Mouse (Mus musculus): Measurements from ENCODE around the gene Sufu. TPM values are rescaled to one million over a fixed set of nuclear protein-coding genes. Genes with fewer than 3 reads are reported as not detected.
A peak's percentile ranks its signal among the peaks of the same experiment; 100 is the strongest.

Gene Sufu
- total RNA-seq, 1 experiment from 2014 or later = 5.5 TPM

DNA sequence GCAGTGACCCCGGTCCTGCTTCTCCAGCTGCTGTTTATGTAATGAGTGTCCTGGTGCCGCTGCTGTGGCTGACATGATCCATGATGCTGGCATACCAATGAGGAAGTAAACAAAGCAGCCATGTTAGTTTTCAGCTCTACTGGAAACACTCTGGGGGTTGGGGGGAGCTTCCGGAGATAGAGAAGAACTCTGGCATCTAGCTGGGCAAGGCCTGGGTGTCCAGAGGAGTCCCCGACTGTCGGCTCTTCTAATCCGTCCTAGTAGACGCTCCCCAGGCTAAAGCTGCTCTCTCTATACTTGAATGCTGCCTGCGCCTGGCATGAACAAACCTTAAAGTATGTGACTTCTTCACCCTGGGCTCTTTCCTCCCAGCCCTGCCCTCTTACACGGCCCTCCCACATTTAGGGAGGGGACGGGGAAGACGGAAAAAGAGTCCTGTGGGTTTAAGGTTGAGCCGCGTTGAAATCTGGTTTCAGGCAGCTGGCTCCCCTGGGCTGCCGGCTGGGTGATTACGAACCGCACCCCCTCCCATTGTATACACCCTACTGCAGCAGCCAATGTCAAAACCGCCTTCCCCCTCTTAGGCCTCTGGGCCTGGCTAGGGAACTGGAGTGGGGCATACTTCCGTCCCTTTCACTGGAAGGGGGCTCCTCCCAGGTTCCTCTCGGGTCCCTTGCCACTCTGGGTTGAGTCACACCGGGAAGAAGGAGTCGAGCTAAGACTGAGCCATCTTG is 106.8 kb downstream of the Sufu start:
- ATAC-seq (replicated peaks; ENCODE audit: insufficient number of reproducible peaks, low FRiP score, low TSS enrichment, poor library complexity, severe bottlenecking) = peak; percentile 40

DNA sequence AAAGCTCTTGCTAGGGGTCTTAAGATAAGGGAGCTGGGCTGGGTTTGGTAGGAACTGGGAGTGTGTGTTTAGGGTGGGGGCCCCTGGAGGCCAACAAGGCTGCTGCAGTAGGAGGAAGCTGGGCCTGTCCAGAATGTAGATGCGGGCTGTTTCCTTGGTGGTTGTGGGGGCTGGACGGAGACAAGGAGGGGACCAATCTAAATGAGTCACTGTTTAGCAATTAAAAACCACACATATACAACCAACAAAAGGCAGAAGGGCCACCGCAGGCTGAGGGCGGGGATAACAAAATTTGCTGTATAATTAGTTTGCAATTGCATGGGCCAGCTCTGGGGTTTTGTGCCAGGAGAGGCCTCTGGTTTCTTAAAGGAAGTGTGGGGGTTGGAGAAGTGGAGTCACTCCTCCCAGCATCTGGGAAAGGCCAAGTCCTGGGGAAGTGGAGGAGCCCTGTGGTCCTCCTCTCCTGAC is 107.4 kb downstream of the Sufu start:
- peak; percentile 50 for ATAC-seq (replicated peaks; ENCODE audit: insufficient number of reproducible peaks, low FRiP score, low TSS enrichment, poor library complexity, severe bottlenecking)

DNA sequence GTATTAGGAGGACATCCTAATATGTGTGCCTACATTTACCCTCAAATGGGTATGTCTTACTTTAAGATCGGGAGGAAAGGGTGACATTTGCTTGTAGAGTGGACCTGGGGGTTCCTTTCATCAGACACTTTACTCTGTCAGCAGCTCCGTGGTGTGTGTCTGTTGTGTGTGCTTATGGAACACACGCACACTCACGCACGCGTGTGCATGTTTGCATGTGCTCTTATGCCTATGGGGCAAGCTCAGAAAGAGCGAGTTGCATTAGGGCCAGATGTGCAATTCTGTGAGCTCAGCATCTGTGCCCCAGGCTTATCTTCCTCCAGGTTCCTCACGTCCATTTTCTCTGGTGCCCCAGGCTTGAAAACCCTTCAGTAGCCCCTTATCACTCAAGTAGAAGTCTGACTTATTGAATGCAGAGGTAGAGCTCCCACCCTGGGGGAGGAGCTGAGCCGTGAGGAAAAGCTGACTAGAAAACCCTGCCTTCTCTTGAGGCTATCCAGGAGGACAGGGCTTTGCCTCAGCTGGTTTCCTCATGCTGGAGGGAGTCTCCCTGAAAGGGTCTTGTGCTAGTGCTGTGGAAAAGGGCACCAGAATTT is 108.2 kb downstream of the Sufu start:
- no peak for ATAC-seq (replicated peaks; ENCODE audit: insufficient number of reproducible peaks, low FRiP score, low TSS enrichment, poor library complexity, severe bottlenecking)

DNA sequence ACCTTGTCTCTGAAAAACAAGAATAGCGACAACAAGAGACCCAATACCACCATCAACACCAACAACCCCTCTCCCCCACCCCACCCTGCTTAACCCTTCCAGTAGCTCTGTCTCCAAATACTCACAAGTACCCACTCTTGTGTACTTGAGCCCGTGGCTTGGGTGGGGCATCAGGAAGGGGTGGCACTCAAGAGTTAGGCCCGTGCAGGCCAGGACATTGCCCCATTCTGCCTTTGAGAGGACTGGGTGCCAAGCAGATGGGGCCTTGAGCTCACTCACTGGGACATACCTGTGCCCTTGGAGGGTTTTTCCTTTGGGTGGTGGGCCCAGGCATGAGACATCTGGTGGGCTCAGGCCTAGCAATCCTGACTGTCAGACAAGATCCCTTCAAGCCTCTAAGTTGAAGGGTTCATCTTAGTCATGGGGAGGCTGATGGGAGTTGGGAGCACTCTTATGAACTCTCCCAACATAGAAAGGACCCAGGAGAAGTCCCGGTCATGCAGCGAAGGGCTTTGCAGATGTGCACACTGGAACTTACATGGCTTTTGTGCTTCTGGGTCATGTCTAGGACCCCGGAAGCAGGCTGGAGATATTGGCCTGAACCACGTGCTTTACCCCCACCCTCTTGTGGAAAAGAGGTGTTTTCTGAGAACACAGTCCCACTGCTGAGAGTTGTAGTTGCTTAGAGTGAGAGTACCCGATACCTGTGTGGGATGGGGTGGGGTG is 109.1 kb downstream of the Sufu start:
- ATAC-seq (replicated peaks; ENCODE audit: insufficient number of reproducible peaks, low FRiP score, low TSS enrichment, poor library complexity, severe bottlenecking) = no peak

DNA sequence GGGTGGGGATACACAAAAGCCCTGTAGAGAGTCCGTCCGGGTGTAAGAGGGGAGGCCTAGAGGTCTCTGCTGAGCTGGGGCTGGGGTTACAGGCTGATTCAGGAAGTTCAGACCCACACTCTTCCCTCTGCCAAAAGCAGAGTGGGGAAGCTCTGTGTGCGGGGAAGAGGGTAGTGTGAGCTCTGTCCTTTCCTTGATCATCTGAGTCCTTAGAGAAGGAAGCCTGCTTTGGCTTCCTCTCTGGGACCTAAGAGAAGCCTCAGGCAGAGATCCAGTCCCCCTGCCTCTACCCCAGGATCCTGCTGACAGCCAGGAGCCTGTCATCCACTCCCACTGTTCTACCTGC is 109.6 kb downstream of the Sufu start:
- ATAC-seq (replicated peaks; ENCODE audit: insufficient number of reproducible peaks, low FRiP score, low TSS enrichment, poor library complexity, severe bottlenecking) = no peak

DNA sequence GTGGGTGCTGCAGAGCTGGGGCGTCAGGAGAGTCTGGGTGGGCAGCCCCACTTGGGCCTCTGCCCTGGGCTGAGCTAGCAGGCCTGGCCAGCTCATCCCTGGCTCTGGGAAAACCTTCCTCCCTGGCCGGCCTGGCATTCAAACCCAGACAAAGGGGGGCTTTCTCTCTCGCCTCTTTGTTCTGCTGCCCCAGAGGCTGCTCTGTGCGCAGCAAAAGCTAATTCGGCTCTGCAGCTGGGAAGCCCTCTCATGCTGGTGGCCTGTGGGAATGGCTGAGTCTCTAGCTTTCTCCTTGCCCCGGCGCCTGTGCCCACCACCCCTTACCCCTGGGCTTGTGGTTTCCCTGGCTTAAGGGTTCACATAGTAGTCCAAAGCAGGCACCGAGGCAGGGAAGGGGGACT is 110.5 kb downstream of the Sufu start:
- ATAC-seq (replicated peaks; ENCODE audit: insufficient number of reproducible peaks, low FRiP score, low TSS enrichment, poor library complexity, severe bottlenecking) = no peak

DNA sequence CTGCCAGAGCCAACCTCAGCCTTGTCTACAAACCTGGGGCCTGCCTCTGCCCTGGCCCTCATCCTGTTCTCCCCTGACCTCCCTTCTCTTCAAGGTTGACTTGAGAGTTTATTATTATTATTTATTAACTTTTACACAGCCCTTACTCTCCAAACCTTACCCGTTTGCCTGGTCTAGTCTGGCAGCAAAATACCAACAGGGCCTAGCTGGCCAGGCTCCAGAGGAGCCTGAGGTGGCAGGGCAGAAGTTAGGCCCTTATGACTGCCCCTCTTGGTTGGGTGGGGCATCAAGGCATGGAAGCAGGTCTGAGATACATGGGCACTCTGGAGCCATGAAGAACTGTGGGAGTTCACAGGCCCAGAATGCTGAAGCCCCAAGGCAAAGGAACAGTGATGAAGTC is 111.1 kb downstream of the Sufu start:
- ATAC-seq (replicated peaks; ENCODE audit: insufficient number of reproducible peaks, low FRiP score, low TSS enrichment, poor library complexity, severe bottlenecking) = no peak

DNA sequence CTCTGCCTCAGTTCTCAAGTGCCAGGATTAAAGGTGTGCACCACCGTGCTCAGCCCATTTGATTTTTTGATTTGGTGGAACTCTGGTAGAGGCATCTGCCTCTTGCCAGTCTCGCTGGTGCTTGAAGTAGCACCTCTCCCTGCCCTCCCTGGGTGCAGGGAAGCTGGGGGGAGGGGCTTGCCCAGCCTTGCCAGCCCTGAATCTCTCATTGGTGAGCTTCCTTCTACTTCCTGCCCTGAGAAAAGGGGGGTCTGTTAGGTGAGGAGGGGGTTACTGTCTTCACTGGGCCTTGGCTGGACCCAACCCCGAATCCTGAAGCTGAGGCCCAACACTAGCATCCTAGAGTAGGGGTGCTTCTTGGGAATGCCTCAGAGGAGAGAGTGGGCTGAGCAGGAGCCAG is 112.0 kb downstream of the Sufu start:
- no peak for ATAC-seq (replicated peaks; ENCODE audit: insufficient number of reproducible peaks, low FRiP score, low TSS enrichment, poor library complexity, severe bottlenecking)

DNA sequence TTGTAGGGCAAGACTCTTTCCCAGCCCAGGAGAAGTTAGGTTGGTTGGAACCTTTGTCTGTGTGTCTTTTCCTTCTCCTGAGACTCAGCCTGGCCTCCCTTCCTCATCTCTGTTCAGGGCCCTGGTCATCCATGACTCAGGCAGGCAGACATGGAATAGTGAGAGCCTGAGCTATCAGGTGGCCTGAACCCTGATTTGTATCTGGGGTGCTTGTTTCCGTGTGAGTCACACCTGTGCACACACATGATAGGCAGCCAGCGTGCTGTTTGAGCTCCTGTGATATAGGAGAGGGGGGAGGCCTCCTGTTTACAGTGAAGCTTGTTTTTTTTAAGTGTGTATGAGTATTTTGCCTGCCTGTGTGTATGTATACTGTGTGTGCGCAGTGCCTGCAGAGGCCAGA is 112.5 kb downstream of the Sufu start:
- ATAC-seq (replicated peaks; ENCODE audit: insufficient number of reproducible peaks, low FRiP score, low TSS enrichment, poor library complexity, severe bottlenecking) = no peak

DNA sequence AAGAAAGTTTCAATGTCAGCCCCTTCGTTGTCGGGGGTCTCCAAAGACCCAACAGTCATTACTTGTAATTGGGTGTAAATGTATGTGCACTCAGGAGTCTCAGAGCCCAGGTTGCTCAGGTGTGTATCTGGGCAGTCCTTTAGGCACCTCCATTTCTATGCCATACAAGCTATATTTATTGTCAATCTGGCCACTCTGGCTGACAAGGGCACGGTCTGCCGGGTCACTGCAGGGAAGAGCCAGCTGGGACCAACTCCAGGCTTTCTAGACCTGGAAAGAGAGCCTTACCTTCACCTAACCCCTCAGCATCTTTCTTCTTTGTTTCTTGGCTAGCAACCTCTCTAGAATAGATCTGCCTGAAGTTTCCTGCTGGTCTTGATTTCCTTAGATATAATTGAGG is 113.0 kb downstream of the Sufu start:
- ATAC-seq (replicated peaks; ENCODE audit: insufficient number of reproducible peaks, low FRiP score, low TSS enrichment, poor library complexity, severe bottlenecking) = no peak

DNA sequence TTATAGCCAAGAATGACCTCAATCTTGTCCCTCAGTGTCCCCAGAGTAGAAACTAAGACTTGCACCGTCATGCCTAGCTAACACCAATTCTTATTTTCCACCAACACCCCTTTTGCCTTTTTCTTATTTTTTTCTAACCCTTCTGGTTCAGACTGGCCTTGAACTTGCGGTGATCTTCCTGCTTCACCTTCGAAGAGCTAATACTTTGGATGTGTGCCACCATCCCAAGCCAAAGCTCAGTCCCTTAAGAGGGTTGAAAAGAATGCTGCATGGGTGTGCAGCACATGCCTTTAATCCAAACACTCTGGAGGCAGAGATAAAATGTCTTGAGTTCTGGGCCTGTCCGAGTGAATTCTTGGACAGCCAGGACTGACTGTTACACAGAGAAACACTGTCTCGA is 113.7 kb downstream of the Sufu start:
- no peak for ATAC-seq (replicated peaks; ENCODE audit: insufficient number of reproducible peaks, low FRiP score, low TSS enrichment, poor library complexity, severe bottlenecking)

DNA sequence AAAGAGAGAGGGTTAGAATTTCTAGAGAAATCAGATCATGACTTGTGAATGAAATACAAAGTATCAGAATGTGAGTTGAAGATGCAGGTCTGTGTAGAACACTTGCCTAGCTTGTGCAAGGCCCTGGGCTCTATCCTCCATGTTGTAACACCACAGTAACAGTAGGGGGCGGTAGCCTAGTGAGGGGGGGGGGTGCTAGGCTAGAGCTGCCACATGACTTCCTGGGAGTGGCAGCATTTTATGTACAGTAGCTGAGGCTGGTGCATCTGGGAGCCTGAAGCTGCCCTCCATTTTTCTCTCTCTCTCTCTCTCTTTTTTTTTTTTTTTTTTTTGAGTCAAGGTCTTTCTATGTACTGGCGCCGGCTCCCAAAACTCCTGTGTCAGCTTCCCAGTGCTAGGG is 114.1 kb downstream of the Sufu start:
- ATAC-seq (replicated peaks; ENCODE audit: insufficient number of reproducible peaks, low FRiP score, low TSS enrichment, poor library complexity, severe bottlenecking) = peak; percentile 51; the same call in 1 of the 2 replicates

DNA sequence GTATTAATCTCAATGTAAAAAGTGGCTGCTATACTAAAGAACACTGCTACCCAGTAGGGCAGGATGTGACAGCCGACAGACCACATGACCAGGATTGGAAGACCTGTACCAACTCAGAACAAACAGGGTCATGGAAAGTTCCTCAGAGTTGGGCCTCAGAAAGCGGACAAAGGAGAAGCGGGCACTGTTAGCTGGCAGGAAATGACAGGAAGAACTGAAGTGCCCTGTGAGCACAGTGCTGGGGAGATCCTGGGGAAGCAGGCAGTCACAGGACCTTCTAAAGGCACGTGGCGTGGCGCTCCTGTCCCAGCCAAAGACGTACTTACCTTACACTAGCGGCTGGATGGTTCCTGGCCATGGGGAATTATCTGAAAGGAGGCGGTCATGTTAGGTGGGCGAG is 114.6 kb downstream of the Sufu start:
- ATAC-seq (replicated peaks; ENCODE audit: insufficient number of reproducible peaks, low FRiP score, low TSS enrichment, poor library complexity, severe bottlenecking) = peak; percentile 65

DNA sequence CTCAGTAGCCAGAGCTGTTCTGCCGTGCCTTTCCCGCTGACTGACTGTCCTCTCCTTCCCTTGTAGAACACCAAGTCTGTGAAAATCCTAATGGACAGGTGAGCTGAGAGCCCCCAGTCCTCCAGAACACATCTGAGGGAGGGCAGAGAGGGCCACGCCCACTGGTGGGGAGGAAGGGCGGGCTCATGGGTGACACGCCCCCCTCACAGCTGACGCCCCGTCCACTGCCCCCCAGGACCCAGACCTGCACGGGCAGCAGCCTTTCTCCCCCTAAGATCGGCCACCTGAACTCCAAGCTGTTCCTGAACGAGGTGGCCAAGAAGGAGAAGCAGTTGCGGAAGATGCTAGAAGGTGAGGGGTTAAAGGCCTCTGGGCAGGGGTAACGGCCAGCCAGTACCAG is 117.7 kb downstream of the Sufu start:
- no peak for ATAC-seq (replicated peaks; ENCODE audit: insufficient number of reproducible peaks, low FRiP score, low TSS enrichment, poor library complexity, severe bottlenecking)

DNA sequence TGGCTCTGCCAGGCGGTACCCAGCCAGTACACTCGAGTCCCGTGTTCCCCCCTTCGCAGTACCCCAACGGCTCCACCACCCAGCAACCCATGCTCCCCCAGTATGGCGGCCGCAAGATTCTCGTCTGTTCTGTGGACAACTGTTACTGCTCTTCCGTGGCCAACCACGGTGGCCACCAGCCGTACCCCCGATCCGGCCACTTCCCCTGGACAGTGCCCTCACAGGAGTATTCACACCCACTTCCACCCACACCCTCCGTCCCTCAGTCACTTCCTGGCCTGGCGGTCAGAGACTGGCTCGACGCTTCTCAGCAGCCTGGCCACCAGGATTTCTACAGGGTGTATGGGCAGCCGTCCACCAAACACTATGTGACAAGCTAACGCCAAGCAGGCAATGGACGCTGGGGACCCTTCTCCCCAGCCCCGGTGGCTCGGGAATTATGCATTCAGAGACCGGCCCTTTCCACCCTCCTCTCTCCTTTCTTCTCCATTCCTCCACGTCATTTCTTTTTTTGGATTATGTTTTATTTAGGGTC is 118.7 kb downstream of the Sufu start:
- ATAC-seq (replicated peaks; ENCODE audit: insufficient number of reproducible peaks, low FRiP score, low TSS enrichment, poor library complexity, severe bottlenecking) = no peak

DNA sequence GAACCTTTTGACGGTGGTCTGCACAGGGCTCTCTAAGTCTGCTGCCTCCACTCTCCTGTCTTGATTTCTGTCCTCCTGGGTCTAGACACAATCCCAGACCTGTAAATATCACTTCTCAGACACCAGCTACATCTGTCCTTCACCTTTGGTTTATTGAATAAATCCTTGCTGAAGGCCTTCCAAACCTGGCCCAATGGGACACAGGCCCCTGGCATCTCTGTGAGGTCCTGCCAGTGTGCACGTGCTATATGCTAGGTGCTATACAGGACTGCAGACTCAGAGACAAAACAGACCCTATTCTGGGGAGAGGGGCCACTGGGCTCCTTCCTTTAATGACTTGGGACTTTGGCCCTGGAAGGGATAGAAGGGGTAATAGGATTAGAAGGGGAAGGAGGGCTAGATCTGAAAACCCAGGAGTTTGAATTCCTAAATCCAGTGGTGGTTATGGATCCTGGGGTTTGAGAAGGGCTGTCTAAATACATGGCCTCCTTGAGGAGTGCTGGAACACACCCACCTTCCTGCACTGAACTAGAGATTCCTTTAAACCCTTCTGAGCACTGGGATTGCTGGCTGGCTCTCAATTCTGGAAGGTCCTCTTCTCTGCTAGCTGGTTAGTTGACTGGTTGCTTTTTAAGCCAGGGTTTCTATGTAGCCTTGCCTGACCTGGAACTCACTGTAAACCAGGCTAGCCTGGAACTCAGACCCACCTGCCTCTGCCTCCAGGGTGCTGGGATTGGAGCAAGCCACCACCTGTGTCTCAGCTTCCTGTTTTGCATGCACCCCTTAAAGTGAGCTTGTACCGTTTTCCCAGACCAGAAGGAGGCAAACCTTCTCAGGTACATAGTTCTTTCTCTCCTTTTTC is 120.2 kb downstream of the Sufu start:
- ATAC-seq (replicated peaks; ENCODE audit: insufficient number of reproducible peaks, low FRiP score, low TSS enrichment, poor library complexity, severe bottlenecking) = no peak

DNA sequence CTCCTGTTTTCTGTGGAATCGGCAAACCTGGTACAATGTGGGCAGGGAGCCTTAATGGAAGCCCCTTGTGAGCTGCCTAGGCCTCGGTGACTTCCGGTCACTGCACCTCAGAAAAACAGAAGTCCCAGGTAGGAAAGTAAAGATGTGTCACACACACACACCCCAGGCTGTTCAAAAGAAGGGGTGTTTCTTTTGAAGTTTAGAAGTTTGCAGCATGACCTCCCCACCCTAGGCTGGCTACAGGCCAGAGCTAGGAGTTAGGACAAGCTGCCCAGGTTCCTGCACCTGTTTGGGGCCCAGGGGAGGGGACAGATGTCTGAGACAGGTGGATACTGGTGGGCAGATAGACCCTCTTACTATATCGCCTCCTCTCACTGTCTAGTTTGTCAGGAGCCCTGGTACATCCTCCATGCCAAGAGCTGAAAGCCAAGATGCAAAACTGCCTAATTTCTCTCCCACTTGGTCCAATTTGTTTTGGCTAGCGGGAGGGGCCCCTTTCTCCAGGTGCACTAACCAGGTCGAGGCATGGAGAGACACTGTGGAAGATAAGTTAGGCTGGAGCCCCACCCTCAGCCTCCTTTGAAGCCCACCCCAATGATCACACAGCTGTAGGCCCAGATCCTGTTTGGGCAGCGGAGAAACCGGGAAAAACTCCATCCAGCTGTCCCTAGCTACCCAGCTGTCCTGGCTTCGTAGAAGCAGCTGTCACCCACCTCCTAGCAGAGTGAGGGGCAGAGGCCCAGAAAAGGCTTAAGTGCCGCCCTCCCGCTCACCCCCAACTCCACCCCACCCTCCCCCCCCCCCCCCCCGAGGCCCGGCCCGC is 121.0 kb downstream of the Sufu start:
- ATAC-seq (replicated peaks; ENCODE audit: insufficient number of reproducible peaks, low FRiP score, low TSS enrichment, poor library complexity, severe bottlenecking) = no peak

DNA sequence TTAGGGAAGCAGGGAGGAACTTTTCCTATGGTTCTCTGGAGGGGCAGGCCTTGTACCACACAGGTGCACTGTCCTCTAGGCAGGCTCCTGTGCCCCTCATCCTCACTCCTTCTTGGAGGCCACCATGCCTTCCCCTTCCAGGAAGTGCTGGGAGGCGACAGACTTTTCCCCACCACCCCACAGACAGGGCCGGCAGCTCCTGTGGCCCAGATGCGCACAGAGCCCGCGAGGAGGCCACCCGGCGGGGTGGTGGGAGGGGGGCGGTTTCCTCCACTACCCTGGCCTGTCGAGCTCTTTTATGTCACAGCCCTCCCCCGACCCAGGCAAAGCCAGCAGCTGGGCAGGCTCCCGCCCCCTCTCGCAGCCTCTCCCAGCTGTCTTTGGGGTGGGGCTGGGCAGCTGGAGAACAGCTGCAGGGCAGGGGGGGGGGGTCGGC is 121.7 kb downstream of the Sufu start:
- no peak for ATAC-seq (replicated peaks; ENCODE audit: insufficient number of reproducible peaks, low FRiP score, low TSS enrichment, poor library complexity, severe bottlenecking)

Data from monocyte, adult 5-6 weeks (primary cell).